Mouse (Mus musculus) testis, postnatal 10 days (tissue): ENCODE measurements around the gene Ccl1.

Source experiments
- DNase-seq: peaks from one replicate; pipeline ENCODE4 v3.0.0; 2021; ENCODE audit warnings: low spot score

The Ccl1 gene

GRCm38 (mm10) chr11:82205221-82205620, 100.3 kb downstream of the Ccl1 start:
- DNase-seq: no peak

GRCm38 (mm10) chr11:82203706-82204105, 101.8 kb downstream of the Ccl1 start:
- no peak for DNase-seq

- no peak for DNase-seq
These were observed 107.7 kb downstream of the Ccl1 start for GRCm38 (mm10) chr11:82197774-82198173.

- no peak for DNase-seq
These were observed 110.5 kb downstream of the Ccl1 start for GRCm38 (mm10) chr11:82194980-82195379.

GRCm38 (mm10) chr11:82193826-82194225, 111.7 kb downstream of the Ccl1 start:
- DNase-seq: no peak

GRCm38 (mm10) chr11:82189782-82190563, 115.5 kb downstream of the Ccl1 start:
- DNase-seq: no peak

- DNase-seq: no peak
These were observed 119.8 kb downstream of the Ccl1 start for GRCm38 (mm10) chr11:82185684-82186083.

GRCm38 (mm10) chr11:82183281-82183935, 122.1 kb downstream of the Ccl1 start:
- peak; percentile 21 for DNase-seq

- DNase-seq: no peak
These were observed 123.1 kb downstream of the Ccl1 start for GRCm38 (mm10) chr11:82182401-82182800.

- no peak for DNase-seq
These were observed 124.2 kb downstream of the Ccl1 start for GRCm38 (mm10) chr11:82181331-82181730.

- no peak for DNase-seq
These were observed 127.3 kb downstream of the Ccl1 start for GRCm38 (mm10) chr11:82178161-82178560.

- peak; percentile 54 for DNase-seq
These were observed 127.8 kb downstream of the Ccl1 start for GRCm38 (mm10) chr11:82177711-82178110.

- peak; percentile 72 for DNase-seq
These were observed 130.7 kb downstream of the Ccl1 start for GRCm38 (mm10) chr11:82174794-82175193.

GRCm38 (mm10) chr11:82173491-82173890, 132.0 kb downstream of the Ccl1 start:
- DNase-seq: no peak

GRCm38 (mm10) chr11:82171316-82172071, 134.0 kb downstream of the Ccl1 start:
- no peak for DNase-seq

GRCm38 (mm10) chr11:82169456-82169855, 136.0 kb downstream of the Ccl1 start:
- no peak for DNase-seq

- DNase-seq: no peak
These were observed 137.2 kb downstream of the Ccl1 start for GRCm38 (mm10) chr11:82168308-82168707.

- DNase-seq: no peak
These were observed 142.2 kb downstream of the Ccl1 start for GRCm38 (mm10) chr11:82163285-82163684.

- DNase-seq: no peak
These were observed 146.4 kb downstream of the Ccl1 start for GRCm38 (mm10) chr11:82159126-82159525.

GRCm38 (mm10) chr11:82139492-82140094, 165.9 kb downstream of the Ccl1 start:
- no peak for DNase-seq

GRCm38 (mm10) chr11:82136196-82136595, 169.3 kb downstream of the Ccl1 start:
- DNase-seq: no peak

GRCm38 (mm10) chr11:82132977-82133376, 172.5 kb downstream of the Ccl1 start:
- no peak for DNase-seq
